Mouse (Mus musculus) forebrain, postnatal 0 days (tissue): ENCODE measurements around the gene Abtb1. TPM values are rescaled to one million over a fixed set of nuclear protein-coding genes. Genes with fewer than 3 reads are reported as not detected.

Experiments used
- ATAC-seq: fragments of 200-750 bp; cut with Nextera tagmentation; 2 replicates; pipeline ENCODE4 v1.8.0; 2017; ENCODE audit warnings: mild to moderate bottlenecking, moderate library complexity
- DNase-seq: peaks from one replicate; pipeline ENCODE4 v3.0.0-alpha.2; 2015
- H3K27ac ChIP-seq: fragments of 300-500 bp; sonication (generic); 2 replicates; pipeline ENCODE4 v1.5.1; 2014; ENCODE audit warnings: low read depth, mild to moderate bottlenecking, antibody characterized with exemption, low read length, moderate library complexity, mixed read lengths
- H3K27me3 ChIP-seq: fragments of 300-500 bp; sonication (generic); 2 replicates; pipeline ENCODE4 v1.6.1; 2014; ENCODE audit warnings: mild to moderate bottlenecking, low read length, mixed read lengths; ENCODE audit not compliant: insufficient read depth
- H3K36me3 ChIP-seq: fragments of 300-500 bp; sonication (generic); 2 replicates; pipeline ENCODE4 v1.6.1; 2014; ENCODE audit warnings: mild to moderate bottlenecking, moderate library complexity; ENCODE audit not compliant: insufficient read depth
- H3K4me1 ChIP-seq: fragments of 300-500 bp; sonication (generic); 2 replicates; pipeline ENCODE4 v1.6.1; 2014; ENCODE audit warnings: antibody characterized with exemption; ENCODE audit not compliant: insufficient read depth
- H3K4me2 ChIP-seq: fragments of 300-500 bp; sonication (generic); 2 replicates; pipeline ENCODE4 v1.6.1; 2014; ENCODE audit warnings: low read depth, mild to moderate bottlenecking, moderate library complexity
- H3K4me3 ChIP-seq: fragments of 300-500 bp; sonication (generic); 2 replicates; pipeline ENCODE4 v1.5.1; 2014; ENCODE audit warnings: low read depth, low read length, mixed read lengths
- H3K9ac ChIP-seq: fragments of 300-500 bp; sonication (generic); 2 replicates; pipeline ENCODE4 v1.6.1; 2014; ENCODE audit warnings: mild to moderate bottlenecking
- H3K9me3 ChIP-seq: fragments of 300-500 bp; sonication (generic); 2 replicates; pipeline ENCODE4 v1.6.1; 2016; ENCODE audit warnings: low read length
- CTCF ChIP-seq: sonication (generic); IDR thresholded peaks from 2 replicates; pipeline ENCODE4 v1.5.1; 2016; ENCODE audit warnings: antibody characterized with exemption, control low read depth, low read depth
- WGBS: fragments of 180-500 bp; shearing (Covaris S2); extraction: QIAGEN DNeasy Blood & Tissue Kit; methylation state at CpG from one replicate; pipeline ENCODE4 v1.1.7; 2014; 5-methylcytosine and 5-hydroxymethylcytosine counted together
- polyA plus RNA-seq: library from polyadenylated mRNA; unstranded; fragments of >200 nt; fragmentation: Nextera tagmentation; extraction: Ambion mirVana; gene quantifications from 2 replicates; pipeline ENCODE4 v1.2.1, GENCODE M21; 2015
- total RNA-seq: library from RNA; depleted of rRNA; stranded (reverse); fragments of >200 nt; gene quantifications from 2 replicates; pipeline ENCODE4 v1.2.3, GENCODE M21; 2014

The Abtb1 gene
- total and polyA plus RNA-seq, 2 experiments from 2014 or later, result 30.4 to 50.5 TPM

- H3K4me3 ChIP-seq, result no peak overlapping the region
- H3K27ac ChIP-seq, result no peak overlapping the region
- DNase-seq, result no peak
- no peaks in the 10 kb centered on the region for H3K27me3 ChIP-seq
- 0 out of 2 replicates have a peak, but pooled peaks cover 10% of the 10 kb centered on the region for H3K36me3 ChIP-seq
- TF ChIP-seq CTCF, result no peak
- no peak overlapping the region for H3K9ac ChIP-seq
- no peak for ATAC-seq
- no peaks in the 10 kb centered on the region for H3K4me1 ChIP-seq
- 95% methylated on average over 10 of the region's 10 CpGs for WGBS
- H3K9me3 ChIP-seq, result no peaks in the 10 kb centered on the region
- H3K4me2 ChIP-seq, result no peak overlapping the region
These were observed 42.4 kb upstream of the Abtb1 start for GRCm38 (mm10) chr6:88884195-88884594.

GRCm38 (mm10) chr6:88881334-88881733 lies 39.5 kb upstream of the Abtb1 start:
- no peak overlapping the region for H3K4me2 ChIP-seq
- 0 out of 2 replicates have a peak overlapping the region, but pooled peaks have one; percentile 35 for H3K27ac ChIP-seq
- DNase-seq (peak; percentile 50), ATAC-seq (peak; percentile 88)
- H3K36me3 ChIP-seq, result 0 out of 2 replicates have a peak, but pooled peaks cover 10% of the 10 kb centered on the region
- WGBS, result 29% methylated on average over 7 of the region's 7 CpGs
- no peak overlapping the region for H3K9ac ChIP-seq
- H3K4me1 ChIP-seq, result no peaks in the 10 kb centered on the region
- TF ChIP-seq CTCF, result no peak
- no peak overlapping the region for H3K4me3 ChIP-seq
- no peaks in the 10 kb centered on the region for H3K9me3 ChIP-seq
- no peaks in the 10 kb centered on the region for H3K27me3 ChIP-seq

GRCm38 (mm10) chr6:88879471-88879870 lies 37.7 kb upstream of the Abtb1 start:
- Histone ChIP-seq H3K4me3 (no peak overlapping the region), H3K4me1 (no peaks in the 10 kb centered on the region), H3K9me3 (no peaks in the 10 kb centered on the region), H3K27ac (no peak overlapping the region), H3K36me3 (0 out of 2 replicates have a peak, but pooled peaks cover 8% of the 10 kb centered on the region), H3K27me3 (no peaks in the 10 kb centered on the region), H3K4me2 (no peak overlapping the region), H3K9ac (no peak overlapping the region)
- DNase-seq (no peak), ATAC-seq (no peak)
- 0 out of 2 replicates have a peak, but pooled peaks have one; percentile 20 for TF ChIP-seq CTCF
- WGBS, result 67% methylated on average over 4 of the region's 4 CpGs

DNA sequence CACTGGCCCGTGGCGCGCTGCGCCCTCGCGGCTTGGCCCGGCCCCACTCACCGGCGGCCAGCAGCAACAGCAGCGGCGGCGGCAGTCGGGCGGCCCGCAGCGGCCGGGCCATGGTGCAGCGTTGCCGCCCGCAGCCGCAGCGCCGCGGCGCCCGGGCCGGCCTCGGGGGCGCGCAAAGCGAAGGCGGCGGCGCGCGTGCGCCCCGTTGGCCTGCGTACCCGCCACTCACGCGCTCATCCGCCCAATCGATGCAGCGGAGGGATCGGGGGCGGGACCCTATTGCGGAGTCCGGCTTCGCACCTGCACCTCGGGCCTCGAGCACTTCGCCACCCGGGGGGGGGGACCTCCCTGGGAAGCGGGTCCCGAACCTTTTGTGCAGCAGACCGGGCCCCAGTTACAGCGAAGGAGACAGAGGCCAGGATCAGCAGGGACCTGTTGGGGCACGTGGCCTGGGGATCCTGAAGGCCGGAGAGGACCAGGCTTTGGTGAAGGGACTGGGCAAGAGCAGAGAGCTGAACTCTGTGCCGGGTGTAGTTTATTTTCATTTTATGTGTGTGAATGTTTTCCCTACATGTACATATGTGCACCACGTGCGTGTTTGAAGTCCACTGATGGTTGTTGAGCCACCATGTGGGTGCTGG lies 33.2 kb upstream of the Abtb1 start, which contains the start of gene Podxl2:
Gene Podxl2, minus strand, starts transcription at position 177 of the 641 bp plus-strand sequence.
- Histone ChIP-seq H3K4me2 (peak within 1 kb of the TSS; percentile 80), H3K27ac (peak within 1 kb of the TSS; percentile 97), H3K9ac (peak within 1 kb of the TSS; percentile 98), H3K9me3 (no peaks in the 10 kb centered on the region), H3K36me3 (no peaks in the 10 kb centered on the region), H3K4me1 (peaks cover 20% of the 10 kb centered on the region), H3K4me3 (peak within 1 kb of the TSS; percentile 95), H3K27me3 (no peaks in the 10 kb centered on the region)
- DNase-seq (peak; percentile 93), ATAC-seq (peak; percentile 77)
- 5% methylated on average over 62 of the region's 63 CpGs for WGBS
- no peak for TF ChIP-seq CTCF

DNA sequence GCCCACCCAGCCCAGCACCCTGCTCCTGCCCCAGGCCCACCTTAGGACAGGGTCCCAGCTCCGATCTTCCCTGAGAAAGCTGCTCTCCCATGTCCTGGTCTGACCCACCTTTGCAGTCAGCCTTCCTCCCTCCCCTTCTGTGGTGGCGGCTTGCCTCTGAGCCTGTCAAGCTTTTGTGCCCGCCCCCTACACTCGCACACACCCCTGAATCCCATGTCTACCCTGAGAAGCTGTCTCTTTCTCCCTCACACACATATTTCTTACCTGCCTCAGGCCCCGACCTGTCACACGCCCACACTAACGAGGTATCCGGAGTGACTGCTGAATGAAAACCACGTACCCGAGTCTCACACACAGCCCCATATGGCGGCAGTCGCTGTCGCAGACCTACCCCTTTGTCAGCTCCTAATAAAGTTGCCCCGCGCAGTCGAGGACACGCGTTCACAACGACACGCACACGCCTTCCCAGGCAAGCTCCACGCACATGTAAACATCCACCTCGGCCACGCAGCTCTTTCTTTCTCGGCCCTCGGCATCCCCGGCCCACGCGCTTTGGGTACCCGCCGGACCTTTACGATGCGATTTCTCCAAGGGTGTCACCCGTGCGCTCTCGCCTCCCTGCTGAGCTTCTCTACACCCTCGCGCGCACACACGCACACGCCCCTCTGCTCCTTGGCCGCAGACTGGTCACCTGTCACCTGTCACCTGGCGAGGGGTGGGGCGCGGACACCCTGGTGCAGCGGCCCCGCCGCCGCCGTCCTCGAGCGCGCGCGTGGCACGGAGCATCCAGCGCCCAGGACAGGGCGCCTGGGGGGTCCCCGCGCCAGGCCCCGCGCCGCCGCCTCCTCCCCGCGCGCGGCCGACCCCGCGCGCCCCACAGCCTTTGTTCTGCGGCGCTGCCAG lies 32.4 kb upstream of the Abtb1 start:
- Histone ChIP-seq H3K4me2 (peak overlapping the region; percentile 80), H3K27ac (peak overlapping the region; percentile 97), H3K27me3 (no peaks in the 10 kb centered on the region), H3K4me1 (peaks cover 23% of the 10 kb centered on the region), H3K9me3 (no peaks in the 10 kb centered on the region), H3K9ac (peak overlapping the region; percentile 98), H3K36me3 (no peaks in the 10 kb centered on the region), H3K4me3 (peak overlapping the region; percentile 95)
- no peak for TF ChIP-seq CTCF
- peak; percentile 79 for DNase-seq
- WGBS, result under 1% methylated on average over 60 of the region's 74 CpGs
- peak; percentile 73 for ATAC-seq

DNA sequence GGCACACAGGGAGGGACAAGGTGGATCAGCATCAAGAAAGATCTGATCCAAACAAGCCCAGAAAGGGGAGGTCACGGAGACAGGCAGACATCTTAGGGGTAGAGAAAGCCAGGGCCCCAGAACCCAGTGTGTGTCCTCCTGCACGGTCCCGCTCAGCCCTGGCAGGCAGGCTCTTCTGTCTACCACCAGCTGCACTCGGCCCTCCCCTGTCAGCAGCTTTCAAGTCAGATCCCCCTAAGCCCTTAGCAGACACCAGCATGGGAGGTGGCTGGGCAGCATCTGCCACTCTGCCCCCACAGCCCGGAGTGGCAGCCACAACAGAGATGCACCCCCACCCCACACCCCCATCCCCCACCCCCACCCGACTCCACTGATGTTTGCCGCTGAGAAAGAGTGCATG lies 31.0 kb upstream of the Abtb1 start:
- TF ChIP-seq CTCF, result no peak
- Histone ChIP-seq H3K27me3 (no peaks in the 10 kb centered on the region), H3K4me1 (peaks cover 23% of the 10 kb centered on the region), H3K27ac (peak overlapping the region; percentile 97), H3K4me2 (peak overlapping the region; percentile 80), H3K4me3 (peak overlapping the region; percentile 95), H3K9ac (peak overlapping the region; percentile 98), H3K9me3 (no peaks in the 10 kb centered on the region), H3K36me3 (peaks cover 5% of the 10 kb centered on the region; the same call in 1 of the 2 replicates)
- ATAC-seq, result peak; percentile 14
- no peak for DNase-seq
- WGBS, result 16% methylated on average over 7 of the region's 7 CpGs
